Mouse (Mus musculus): ENCODE results near the gene Vmn1r201. TPM values are rescaled to one million over a fixed set of nuclear protein-coding genes. Genes with fewer than 3 reads are reported as not detected.

Vmn1r201 gene
- not detected for total RNA-seq (2022)

DNA sequence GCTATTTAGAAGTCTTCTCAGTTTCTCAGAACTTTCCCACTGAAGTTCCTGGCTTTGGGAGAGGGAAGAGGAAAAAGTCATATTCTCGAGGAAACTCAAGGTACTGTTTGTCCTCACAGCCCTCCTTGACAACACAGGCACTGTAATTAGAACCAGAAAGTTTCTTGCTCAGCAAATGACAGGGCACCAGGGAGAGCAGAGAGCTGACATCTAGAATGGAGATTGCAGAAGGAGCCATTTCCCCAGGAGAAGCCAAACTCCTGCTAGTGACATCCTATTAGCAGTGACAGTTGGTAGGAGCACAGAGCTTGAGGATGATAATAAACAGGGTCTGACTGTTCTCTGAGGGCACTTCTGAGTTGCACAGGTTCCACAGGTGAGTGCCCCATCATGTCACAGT is at the start of gene Vmn1r201:
Gene Vmn1r201, plus strand, starts transcription at position 301 of the 400 bp plus-strand sequence.
- no peak for DNase-seq (ENCODE audit: low spot score in 2 of 2)

DNA sequence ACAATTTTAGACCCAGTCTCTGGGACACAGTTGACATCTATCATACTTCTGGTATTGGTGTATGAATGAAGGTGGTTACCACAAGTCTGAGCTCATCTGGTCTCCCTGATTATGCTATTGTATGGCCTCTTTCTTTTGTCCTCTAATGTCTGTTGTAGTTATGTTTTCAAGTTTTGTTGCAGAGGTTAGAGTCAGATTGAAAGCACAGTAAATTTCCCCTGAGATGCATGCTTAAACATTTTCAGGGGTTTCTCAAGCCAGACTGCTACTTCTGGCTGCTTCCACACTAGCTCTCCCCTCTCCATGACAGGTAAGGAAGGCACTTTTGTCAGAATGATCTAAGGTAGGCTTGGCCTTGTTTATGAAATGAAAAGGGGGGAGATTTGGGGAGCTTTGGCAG is 16.6 kb upstream of the Vmn1r201 start:
- DNase-seq (ENCODE audit: low spot score in 2 of 2), result no peak

DNA sequence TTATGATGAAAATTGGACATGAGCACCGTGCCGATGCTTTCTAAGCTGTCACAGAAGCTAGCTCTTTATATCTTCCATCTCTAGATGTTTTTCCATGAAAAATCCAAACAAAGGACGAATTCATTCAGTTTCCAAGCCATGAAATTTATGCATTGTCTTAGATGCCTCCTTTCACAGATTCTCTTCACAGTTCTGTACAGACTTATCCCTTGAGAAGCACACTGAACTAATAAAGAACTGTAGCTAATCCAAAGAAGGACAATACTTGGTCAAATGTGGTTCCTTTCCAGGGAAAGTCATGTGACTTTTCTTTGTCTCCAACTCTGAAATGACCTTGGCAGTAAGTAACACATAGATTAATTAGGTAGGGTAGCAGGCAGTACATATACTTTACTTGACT is 30.7 kb downstream of the Vmn1r201 start:
- DNase-seq (ENCODE audit: low spot score in 2 of 2), result no peak

DNA sequence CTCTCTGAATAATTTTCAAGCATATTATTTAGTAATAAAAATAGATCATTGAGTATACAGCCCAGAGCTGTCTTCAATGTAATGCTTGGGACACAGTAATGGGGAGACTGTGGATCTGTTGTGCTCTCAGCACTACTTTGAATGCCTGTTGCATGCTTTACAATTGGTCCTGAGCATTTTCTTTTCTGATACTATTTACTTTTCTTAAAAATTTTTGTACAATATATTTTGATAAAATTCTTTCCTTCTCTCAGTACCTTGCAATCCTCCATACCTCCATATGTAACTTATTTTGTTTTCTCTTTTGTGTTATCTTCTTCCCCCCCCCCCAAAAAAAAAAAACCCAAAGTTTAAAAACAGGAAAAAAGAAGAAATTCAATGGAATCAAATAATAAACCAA is 33.6 kb downstream of the Vmn1r201 start, which contains the start of gene Vmn1r202:
Gene Vmn1r202, minus strand, starts transcription at position 101 of the 400 bp plus-strand sequence.
- DNase-seq (ENCODE audit: low spot score in 2 of 2), result no peak

DNA sequence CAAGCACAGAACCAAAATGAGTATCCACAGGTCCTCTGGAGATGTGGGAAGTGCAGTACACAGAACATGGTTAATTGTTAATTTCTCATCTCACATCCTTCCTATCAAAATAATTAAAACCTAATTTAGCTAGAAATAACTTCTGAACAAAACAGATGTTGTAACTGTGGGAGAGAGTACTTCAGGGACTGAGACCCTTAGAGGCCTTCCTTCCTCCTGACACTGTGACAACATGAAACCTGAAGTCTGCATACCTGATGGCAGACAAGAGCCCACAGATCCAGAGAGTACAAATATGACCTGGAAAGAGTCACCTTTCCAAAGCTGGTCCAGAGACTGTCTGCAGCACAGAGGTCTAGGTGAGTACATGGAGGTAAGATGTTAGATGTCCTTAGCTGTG is 46.1 kb downstream of the Vmn1r201 start, which contains the start of gene Vmn1r203:
Gene Vmn1r203, plus strand, starts transcription at position 301 of the 400 bp plus-strand sequence.
- DNase-seq (ENCODE audit: low spot score in 2 of 2), result no peak

Other genes starting within 250 kb of the Vmn1r201 start
- not detected for gene Vmn1r193, start 248.8 kb upstream of the Vmn1r201 start, total RNA-seq (2022)
- gene Vmn1r194, start 227.7 kb upstream of the Vmn1r201 start, total RNA-seq (2022), result not detected
- not detected for gene Vmn1r195, start 201.4 kb upstream of the Vmn1r201 start, total RNA-seq (2022)
- not detected for gene Vmn1r196, start 182.0 kb upstream of the Vmn1r201 start, total RNA-seq (2022)
- gene Vmn1r197, start 147.3 kb upstream of the Vmn1r201 start, total RNA-seq (2022), result not detected
- gene Vmn1r198, start 121.6 kb upstream of the Vmn1r201 start, total RNA-seq (2022), result not detected
- not detected for gene Vmn1r199, start 92.1 kb upstream of the Vmn1r201 start, total RNA-seq (2022)
- not detected for gene Vmn1r200, start 81.5 kb upstream of the Vmn1r201 start, total RNA-seq (2022)
- gene Vmn1r202, start 33.5 kb downstream of the Vmn1r201 start, total RNA-seq (2022), result under 1 TPM in 2 of 4 experiments, not detected in 2; 0.16 to 0.28 TPM
- not detected for gene Vmn1r203, start 46.2 kb downstream of the Vmn1r201 start, total RNA-seq (2022)
- gene Vmn1r204, start 81.3 kb downstream of the Vmn1r201 start, total RNA-seq (2022), result not detected
- not detected for gene Vmn1r205, start 121.1 kb downstream of the Vmn1r201 start, total RNA-seq (2022)
- not detected for gene Vmn1r206, start 152.3 kb downstream of the Vmn1r201 start, total RNA-seq (2022)

Data from layer of hippocampus, adult 8-10 months (tissue).